Mouse (Mus musculus) brain, embryonic 14.5 days (tissue): Measurements from ENCODE around the gene Btn2a2.

Experiments
- CTCF ChIP-seq: fragments of 200-500 bp; IDR thresholded peaks from 2 replicates; pipeline ENCODE4 v1.5.1; 2012; ENCODE audit warnings: inconsistent platforms, mild to moderate bottlenecking, moderate library complexity, borderline replicate concordance; ENCODE audit not compliant: insufficient read depth, insufficient read length; ENCODE audit errors: extremely low read depth
- POLR2A ChIP-seq: fragments of 200-500 bp; IDR thresholded peaks from 2 replicates; pipeline ENCODE4 v1.6.1; 2012; ENCODE audit warnings: mild to moderate bottlenecking, inconsistent platforms, borderline replicate concordance; ENCODE audit not compliant: poor library complexity, insufficient read depth, insufficient read length, severe bottlenecking; ENCODE audit errors: extremely low read depth

DNA sequence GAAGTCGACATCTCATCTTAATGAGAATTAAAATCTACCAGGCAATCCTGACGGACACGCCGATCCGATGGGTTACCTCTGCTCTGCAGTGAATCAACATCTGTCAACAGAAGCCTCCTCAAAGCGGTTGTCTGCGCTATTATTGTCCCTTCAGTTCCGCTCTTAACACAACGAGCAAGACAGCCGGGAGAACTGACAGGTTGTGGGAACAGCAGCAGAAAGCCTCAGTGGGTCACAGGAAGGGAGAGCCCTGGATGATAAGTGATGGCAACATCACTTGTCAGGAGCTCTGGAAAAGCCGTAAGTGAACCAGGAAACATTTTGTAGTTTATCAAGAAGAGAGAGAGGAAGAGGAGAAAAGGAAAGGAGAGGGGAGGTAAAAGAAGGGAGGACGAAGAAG is 53.0 kb downstream of the Btn2a2 start:
- TF ChIP-seq CTCF: no peak
- TF ChIP-seq POLR2A: no peak
